Mouse (Mus musculus): Measurements from ENCODE around the gene Glis3. TPM values are rescaled to one million over a fixed set of nuclear protein-coding genes. Genes with fewer than 3 reads are reported as not detected.

The Glis3 gene
- polyA plus RNA-seq, 1 experiment from 2014 or later = 2.9 TPM

- peak; percentile 14 for DNase-seq (ENCODE audit: low spot score)
- H3K27me3 ChIP-seq (ENCODE audit: control insufficient read depth, insufficient read depth, low read length) = no peaks in the 10 kb centered on the region
- H3K4me3 ChIP-seq (ENCODE audit: low read depth, low read length) = no peak overlapping the region
- no peaks in the 10 kb centered on the region for H3K36me3 ChIP-seq (ENCODE audit: control insufficient read depth, insufficient read depth, low read length)
- H3K4me1 ChIP-seq (replicated peaks; ENCODE audit: control insufficient read depth, insufficient read depth, low read length) = no peaks in the 10 kb centered on the region
- H3K9me3 ChIP-seq (ENCODE audit: control insufficient read depth, low read length) = no peaks in the 10 kb centered on the region
- WGBS = 45% methylated on average over 12 of the region's 12 CpGs
- no peak overlapping the region for H3K9ac ChIP-seq (ENCODE audit: low read depth, low read length)
- no peak overlapping the region for H3K27ac ChIP-seq (ENCODE audit: low read depth, low read length)
- no peak overlapping the region for H3K4me2 ChIP-seq (replicated peaks; ENCODE audit: low read depth, low read length)
- ATAC-seq (ENCODE audit: low FRiP score) = peak; percentile 38
These were observed 284.9 kb downstream of the Glis3 start for GRCm38 (mm10) chr19:28394826-28395583.

GRCm38 (mm10) chr19:28393766-28394165 is 286.1 kb downstream of the Glis3 start:
- no peak for DNase-seq (ENCODE audit: low spot score)
- H3K4me2 ChIP-seq (replicated peaks; ENCODE audit: low read depth, low read length) = no peak overlapping the region
- no peaks in the 10 kb centered on the region for H3K36me3 ChIP-seq (ENCODE audit: control insufficient read depth, insufficient read depth, low read length)
- H3K9me3 ChIP-seq (ENCODE audit: control insufficient read depth, low read length) = no peaks in the 10 kb centered on the region
- no peak overlapping the region for H3K4me3 ChIP-seq (ENCODE audit: low read depth, low read length)
- H3K27ac ChIP-seq (ENCODE audit: low read depth, low read length) = no peak overlapping the region
- no peaks in the 10 kb centered on the region for H3K27me3 ChIP-seq (ENCODE audit: control insufficient read depth, insufficient read depth, low read length)
- ATAC-seq (ENCODE audit: low FRiP score) = no peak
- 84% methylated on average over 7 of the region's 7 CpGs for WGBS
- H3K4me1 ChIP-seq (replicated peaks; ENCODE audit: control insufficient read depth, insufficient read depth, low read length) = no peaks in the 10 kb centered on the region
- H3K9ac ChIP-seq (ENCODE audit: low read depth, low read length) = no peak overlapping the region

GRCm38 (mm10) chr19:28392838-28393237 is 287.0 kb downstream of the Glis3 start:
- 88% methylated on average over 3 of the region's 3 CpGs for WGBS

GRCm38 (mm10) chr19:28390920-28391319 is 289.0 kb downstream of the Glis3 start:
- no peak overlapping the region for H3K4me2 ChIP-seq (replicated peaks; ENCODE audit: low read depth, low read length)
- H3K4me1 ChIP-seq (replicated peaks; ENCODE audit: control insufficient read depth, insufficient read depth, low read length) = no peaks in the 10 kb centered on the region
- H3K27me3 ChIP-seq (ENCODE audit: control insufficient read depth, insufficient read depth, low read length) = no peaks in the 10 kb centered on the region
- H3K4me3 ChIP-seq (ENCODE audit: low read depth, low read length) = no peak overlapping the region
- 79% methylated on average over 4 of the region's 4 CpGs for WGBS
- no peak overlapping the region for H3K9ac ChIP-seq (ENCODE audit: low read depth, low read length)
- H3K27ac ChIP-seq (ENCODE audit: low read depth, low read length) = no peak overlapping the region
- no peaks in the 10 kb centered on the region for H3K36me3 ChIP-seq (ENCODE audit: control insufficient read depth, insufficient read depth, low read length)
- ATAC-seq (ENCODE audit: low FRiP score) = no peak
- no peak for DNase-seq (ENCODE audit: low spot score)
- H3K9me3 ChIP-seq (ENCODE audit: control insufficient read depth, low read length) = no peaks in the 10 kb centered on the region

More at GRCm38 (mm10) chr19:28392838-28393237, 287.0 kb downstream of the Glis3 start:
- H3K27ac ChIP-seq (ENCODE audit: low read depth, low read length) = no peak overlapping the region
- no peak overlapping the region for H3K9ac ChIP-seq (ENCODE audit: low read depth, low read length)
- H3K4me1 ChIP-seq (replicated peaks; ENCODE audit: control insufficient read depth, insufficient read depth, low read length) = no peaks in the 10 kb centered on the region
- no peaks in the 10 kb centered on the region for H3K9me3 ChIP-seq (ENCODE audit: control insufficient read depth, low read length)
- DNase-seq (ENCODE audit: low spot score) (no peak), ATAC-seq (ENCODE audit: low FRiP score) (no peak)
- H3K36me3 ChIP-seq (ENCODE audit: control insufficient read depth, insufficient read depth, low read length) = no peaks in the 10 kb centered on the region
- no peak overlapping the region for H3K4me3 ChIP-seq (ENCODE audit: low read depth, low read length)
- H3K4me2 ChIP-seq (replicated peaks; ENCODE audit: low read depth, low read length) = no peak overlapping the region
- H3K27me3 ChIP-seq (ENCODE audit: control insufficient read depth, insufficient read depth, low read length) = no peaks in the 10 kb centered on the region

GRCm38 (mm10) chr19:28389146-28389545 is 290.7 kb downstream of the Glis3 start:
- Histone ChIP-seq H3K36me3 (ENCODE audit: control insufficient read depth, insufficient read depth, low read length) (no peaks in the 10 kb centered on the region), H3K9ac (ENCODE audit: low read depth, low read length) (no peak overlapping the region), H3K4me3 (ENCODE audit: low read depth, low read length) (no peak overlapping the region), H3K27me3 (ENCODE audit: control insufficient read depth, insufficient read depth, low read length) (no peaks in the 10 kb centered on the region), H3K4me1 (replicated peaks; ENCODE audit: control insufficient read depth, insufficient read depth, low read length) (no peaks in the 10 kb centered on the region), H3K27ac (ENCODE audit: low read depth, low read length) (no peak overlapping the region), H3K9me3 (ENCODE audit: control insufficient read depth, low read length) (no peaks in the 10 kb centered on the region), H3K4me2 (replicated peaks; ENCODE audit: low read depth, low read length) (no peak overlapping the region)
- no peak for DNase-seq (ENCODE audit: low spot score)
- ATAC-seq (ENCODE audit: low FRiP score) = no peak
- WGBS = 71% methylated on average over 5 of the region's 5 CpGs

GRCm38 (mm10) chr19:28383425-28383824 is 296.5 kb downstream of the Glis3 start:
- Histone ChIP-seq H3K9me3 (ENCODE audit: control insufficient read depth, low read length) (no peaks in the 10 kb centered on the region), H3K4me2 (replicated peaks; ENCODE audit: low read depth, low read length) (no peak overlapping the region), H3K4me1 (replicated peaks; ENCODE audit: control insufficient read depth, insufficient read depth, low read length) (no peaks in the 10 kb centered on the region; the same call in 1 of the 2 replicates), H3K36me3 (ENCODE audit: control insufficient read depth, insufficient read depth, low read length) (no peaks in the 10 kb centered on the region), H3K9ac (ENCODE audit: low read depth, low read length) (no peak overlapping the region), H3K27ac (ENCODE audit: low read depth, low read length) (no peak overlapping the region), H3K4me3 (ENCODE audit: low read depth, low read length) (no peak overlapping the region), H3K27me3 (ENCODE audit: control insufficient read depth, insufficient read depth, low read length) (no peaks in the 10 kb centered on the region)
- 88% methylated on average over 5 of the region's 5 CpGs for WGBS
- no peak for DNase-seq (ENCODE audit: low spot score)
- ATAC-seq (ENCODE audit: low FRiP score) = no peak

GRCm38 (mm10) chr19:28382168-28382911 is 297.5 kb downstream of the Glis3 start:
- peak; percentile 78 for ATAC-seq (ENCODE audit: low FRiP score)
- Histone ChIP-seq H3K27ac (ENCODE audit: low read depth, low read length) (0 out of 2 replicates have a peak overlapping the region, but pooled peaks have one; percentile 12), H3K4me2 (replicated peaks; ENCODE audit: low read depth, low read length) (no peak overlapping the region)

GRCm38 (mm10) chr19:28381441-28381840 is 298.4 kb downstream of the Glis3 start:
- H3K36me3 ChIP-seq (ENCODE audit: control insufficient read depth, insufficient read depth, low read length) = no peaks in the 10 kb centered on the region
- no peak overlapping the region for H3K9ac ChIP-seq (ENCODE audit: low read depth, low read length)
- H3K27ac ChIP-seq (ENCODE audit: low read depth, low read length) = peak overlapping the region; percentile 12; the same call in 1 of the 2 replicates
- ATAC-seq (ENCODE audit: low FRiP score) = no peak
- H3K4me1 ChIP-seq (replicated peaks; ENCODE audit: control insufficient read depth, insufficient read depth, low read length) = no peaks in the 10 kb centered on the region; the same call in 1 of the 2 replicates
- no peak overlapping the region for H3K4me2 ChIP-seq (replicated peaks; ENCODE audit: low read depth, low read length)
- no peaks in the 10 kb centered on the region for H3K9me3 ChIP-seq (ENCODE audit: control insufficient read depth, low read length)
- peak; percentile 7 for DNase-seq (ENCODE audit: low spot score)
- no peaks in the 10 kb centered on the region for H3K27me3 ChIP-seq (ENCODE audit: control insufficient read depth, insufficient read depth, low read length)
- H3K4me3 ChIP-seq (ENCODE audit: low read depth, low read length) = no peak overlapping the region
- WGBS = 53% methylated on average over 9 of the region's 9 CpGs

More at GRCm38 (mm10) chr19:28382168-28382911, 297.5 kb downstream of the Glis3 start:
- Histone ChIP-seq H3K36me3 (ENCODE audit: control insufficient read depth, insufficient read depth, low read length) (no peaks in the 10 kb centered on the region), H3K27me3 (ENCODE audit: control insufficient read depth, insufficient read depth, low read length) (no peaks in the 10 kb centered on the region), H3K9me3 (ENCODE audit: control insufficient read depth, low read length) (no peaks in the 10 kb centered on the region), H3K4me3 (ENCODE audit: low read depth, low read length) (no peak overlapping the region), H3K9ac (ENCODE audit: low read depth, low read length) (no peak overlapping the region), H3K4me1 (replicated peaks; ENCODE audit: control insufficient read depth, insufficient read depth, low read length) (no peaks in the 10 kb centered on the region; the same call in 1 of the 2 replicates)
- 39% methylated on average over 9 of the region's 10 CpGs for WGBS
- peak; percentile 47 for DNase-seq (ENCODE audit: low spot score)

Data from hindbrain, embryonic 11.5 days (tissue).